Comparison of ENCODE assay signal across 22 mouse cellular contexts in genomic region chr4:154697476-154697875, GRCm38 (mm10). TPM values are rescaled to one million over a fixed set of nuclear protein-coding genes. Genes with fewer than 3 reads are reported as not detected.
DNase-seq lines count a peak whose midpoint lies in the region; ATAC-seq lines count a peak whose summit lies in the region.
"Had no signal": no experiment of that assay in that cellular context is flagged by ENCODE, and none has a peak within 500 bp of the region (broad histone marks: within the 10 kb centered on the region; RNA-seq: fewer than 3 reads in every experiment).

No protein-coding gene starts in this region.

- peak overlapping the region; percentile 29; the same call in 1 of the 2 replicates for H3K27ac ChIP-seq in hindbrain, embryonic 10.5 days
- no peak overlapping the region for H3K27ac ChIP-seq in hindbrain, embryonic 11.5 days (ENCODE audit: low read depth, low read length)
- peak overlapping the region; percentile 77 for H3K27ac ChIP-seq in limb, embryonic 10.5 days
- H3K27ac ChIP-seq in limb, embryonic 13.5 days, result peak overlapping the region; percentile 86
- H3K27ac ChIP-seq: forebrain, embryonic 15.5 days; heart, adult 2 months; hindbrain, embryonic 14.5 days; intestine, embryonic 15.5 days had no signal

- no peak overlapping the region for H3K9ac ChIP-seq in hindbrain, embryonic 11.5 days (ENCODE audit: low read depth, low read length)
- H3K9ac ChIP-seq in limb, embryonic 13.5 days, result no peak overlapping the region
- H3K9ac ChIP-seq: forebrain, embryonic 15.5 days; heart, embryonic 13.5 days; hindbrain, embryonic 14.5 days; intestine, embryonic 15.5 days had no signal

- peaks cover 40% of the 10 kb centered on the region for H3K4me1 ChIP-seq in hindbrain, embryonic 10.5 days (replicated peaks)
- H3K4me1 ChIP-seq in hindbrain, embryonic 11.5 days (replicated peaks; ENCODE audit: control insufficient read depth, insufficient read depth, low read length), result no peaks in the 10 kb centered on the region
- peaks cover 75% of the 10 kb centered on the region for H3K4me1 ChIP-seq in limb, embryonic 10.5 days
- H3K4me1 ChIP-seq in limb, embryonic 13.5 days, result peaks cover 79% of the 10 kb centered on the region
- H3K4me1 ChIP-seq: intestine, embryonic 15.5 days had no signal

- no peak for DNase-seq in hindbrain, embryonic 10.5 days (ENCODE audit: low spot score)
- DNase-seq in hindbrain, embryonic 11.5 days (ENCODE audit: low spot score), result no peak
- no peak for DNase-seq in limb, embryonic 10.5 days (ENCODE audit: low spot score)
- no peak for DNase-seq in cerebellum, postnatal 10 days
- DNase-seq in adrenal gland, postnatal 25 days, result no peak
- DNase-seq: adrenal gland, adult 2 months; adrenal gland, postnatal 36 days; cerebellum, adult 2 months; cerebellum, postnatal 25 days; heart, postnatal 36 days had no signal

- ATAC-seq in hindbrain, embryonic 11.5 days (ENCODE audit: low FRiP score), result no peak
- no peak for ATAC-seq in limb, embryonic 13.5 days (ENCODE audit: low FRiP score, low read depth)
- ATAC-seq: forebrain, embryonic 15.5 days; intestine, embryonic 15.5 days had no signal

- H3K4me2 ChIP-seq in hindbrain, embryonic 11.5 days (replicated peaks; ENCODE audit: low read depth, low read length), result no peak overlapping the region
- H3K4me2 ChIP-seq in limb, embryonic 13.5 days (replicated peaks), result no peak overlapping the region
- H3K4me2 ChIP-seq: forebrain, embryonic 15.5 days; heart, embryonic 13.5 days; hindbrain, embryonic 14.5 days; intestine, embryonic 15.5 days had no signal

- H3K36me3 ChIP-seq in hindbrain, embryonic 10.5 days, result no peaks in the 10 kb centered on the region
- H3K36me3 ChIP-seq in hindbrain, embryonic 11.5 days (ENCODE audit: control insufficient read depth, insufficient read depth, low read length), result no peaks in the 10 kb centered on the region
- no peaks in the 10 kb centered on the region for H3K36me3 ChIP-seq in limb, embryonic 10.5 days
- no peaks in the 10 kb centered on the region for H3K36me3 ChIP-seq in limb, embryonic 13.5 days
- H3K36me3 ChIP-seq: forebrain, embryonic 15.5 days; heart, embryonic 13.5 days; intestine, embryonic 15.5 days had no signal

- WGBS in hindbrain, embryonic 10.5 days, result 87% methylated on average over 5 of the region's 5 CpGs
- WGBS in hindbrain, embryonic 11.5 days, result 84% methylated on average over 5 of the region's 5 CpGs
- WGBS in limb, embryonic 10.5 days, result 87% methylated on average over 5 of the region's 5 CpGs
- 59% methylated on average over 5 of the region's 5 CpGs for WGBS in limb, embryonic 13.5 days

- H3K9me3 ChIP-seq in hindbrain, embryonic 10.5 days, result no peaks in the 10 kb centered on the region
- H3K9me3 ChIP-seq in hindbrain, embryonic 11.5 days (ENCODE audit: control insufficient read depth, low read length), result no peaks in the 10 kb centered on the region
- H3K9me3 ChIP-seq in limb, embryonic 10.5 days (replicated peaks), result no peaks in the 10 kb centered on the region
- no peaks in the 10 kb centered on the region for H3K9me3 ChIP-seq in limb, embryonic 13.5 days
- H3K9me3 ChIP-seq: forebrain, embryonic 15.5 days; heart, embryonic 13.5 days; intestine, embryonic 15.5 days had no signal

- H3K27me3 ChIP-seq in hindbrain, embryonic 10.5 days (ENCODE audit: insufficient read depth, poor library complexity, severe bottlenecking), result no peaks in the 10 kb centered on the region; the same call in 1 of the 2 replicates
- H3K27me3 ChIP-seq in hindbrain, embryonic 11.5 days (ENCODE audit: control insufficient read depth, insufficient read depth, low read length), result no peaks in the 10 kb centered on the region
- H3K27me3 ChIP-seq in limb, embryonic 10.5 days (ENCODE audit: low read depth, poor library complexity, severe bottlenecking), result no peaks in the 10 kb centered on the region
- no peaks in the 10 kb centered on the region for H3K27me3 ChIP-seq in limb, embryonic 13.5 days
- H3K27me3 ChIP-seq: forebrain, embryonic 15.5 days; intestine, embryonic 15.5 days had no signal

- H3K4me3 ChIP-seq in hindbrain, embryonic 10.5 days, result no peak overlapping the region
- H3K4me3 ChIP-seq in hindbrain, embryonic 11.5 days (ENCODE audit: low read depth, low read length), result no peak overlapping the region
- H3K4me3 ChIP-seq in limb, embryonic 10.5 days, result no peak overlapping the region
- H3K4me3 ChIP-seq in limb, embryonic 13.5 days, result no peak overlapping the region
- H3K4me3 ChIP-seq: forebrain, embryonic 15.5 days; heart, adult 2 months; heart, embryonic 13.5 days; intestine, embryonic 15.5 days had no signal

RNA-seq across cellular contexts. Expression of gene Actrt2, which starts 29.8 kb away (rescaled TPM):
- not detected in 2 replicates for polyA plus RNA-seq in hindbrain, embryonic 10.5 days (2016; fragmentation: Nextera tagmentation; extraction: Ambion mirVana)
- not detected in 2 replicates for polyA plus RNA-seq in hindbrain, embryonic 11.5 days (2014; fragmentation: Nextera tagmentation; extraction: Ambion mirVana)
- polyA plus RNA-seq in limb, embryonic 10.5 days (2016; fragmentation: Nextera tagmentation; extraction: Ambion mirVana), result not detected in 2 replicates
- not detected in 2 replicates for polyA plus RNA-seq in limb, embryonic 13.5 days (2015; fragmentation: Nextera tagmentation; extraction: Ambion mirVana)
- total RNA-seq in adrenal gland, postnatal 25 days (2021), result not detected in 2 replicates
- total RNA-seq: adrenal gland, adult 2 months; adrenal gland, postnatal 36 days; ES-E14; gastrocnemius, adult 8-10 months; gastrocnemius, postnatal 36 days; heart, adult 2 months; heart, postnatal 36 days had no signal
- polyA plus RNA-seq: adrenal gland, adult 2 months; cerebellum, adult 2 months; cortical plate, adult 2 months; embryonic facial prominence, embryonic 14.5 days; forebrain, embryonic 15.5 days; heart, embryonic 13.5 days; heart, postnatal 0 days; hindbrain, embryonic 14.5 days; intestine, embryonic 15.5 days had no signal
